Comparison of ENCODE assay signal across 31 mouse cellular contexts in the genomic region with DNA sequence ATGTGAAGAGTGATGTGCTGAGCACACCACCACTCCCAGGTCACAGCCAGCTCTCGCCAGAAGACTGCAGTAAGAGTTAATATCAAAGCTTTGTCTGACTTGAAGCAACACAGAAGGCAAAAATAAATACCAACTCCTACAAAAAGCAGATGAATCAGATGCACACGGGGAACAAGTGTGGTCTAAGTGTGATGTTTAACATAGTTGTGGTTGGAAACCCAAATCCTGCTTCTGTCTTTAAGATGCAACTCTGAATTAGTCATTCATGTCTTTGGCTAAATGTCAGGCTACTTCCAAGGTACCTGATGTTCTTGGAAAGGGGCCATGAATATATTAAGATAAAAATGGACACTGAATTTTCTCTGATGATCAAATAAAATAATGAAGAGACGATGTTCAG.
DNase-seq lines count a peak whose midpoint lies in the region; ATAC-seq and TF ChIP-seq lines count a peak whose summit lies in the region.
"Had no signal": no experiment of that assay in that cellular context is flagged by ENCODE, and none has a peak within 500 bp of the region (broad histone marks: within the 10 kb centered on the region; RNA-seq: fewer than 3 reads in every experiment).

No protein-coding gene starts in this region.

- no peak overlapping the region for H3K4me3 ChIP-seq in embryonic fibroblast, embryonic 13.5 days (ENCODE audit: insufficient read depth, low read length)
- no peak overlapping the region for H3K4me3 ChIP-seq in cerebellum, adult 2 months (replicated peaks; ENCODE audit: insufficient read depth, low read depth, low read length)
- H3K4me3 ChIP-seq: heart, embryonic 10.5 days; heart, embryonic 15.5 days; intestine, embryonic 15.5 days; layer of hippocampus, adult 2 months; limb, embryonic 10.5 days; limb, embryonic 15.5 days; lung, embryonic 15.5 days; megakaryocyte, embryonic 14.5 days; midbrain, embryonic 12.5 days; neural tube, embryonic 13.5 days had no signal

- TF ChIP-seq POLR2A in embryonic fibroblast, embryonic 13.5 days (IDR thresholded peaks at IDR 0.05; ENCODE audit: low read depth, low read length) = no peak
- TF ChIP-seq POLR2A in cerebellum, adult 2 months (IDR thresholded peaks at IDR 0.05; ENCODE audit: borderline replicate concordance, insufficient read depth, low read length) = no peak

- H3K27ac ChIP-seq in embryonic fibroblast, embryonic 13.5 days (ENCODE audit: insufficient read depth, low read length) = peak overlapping the region; percentile 80
- H3K27ac ChIP-seq in cerebellum, adult 2 months (ENCODE audit: insufficient read depth, low read length) = no peak overlapping the region
- H3K27ac ChIP-seq: heart, embryonic 10.5 days; heart, embryonic 15.5 days; intestine, embryonic 15.5 days; layer of hippocampus, adult 2 months; limb, embryonic 10.5 days; limb, embryonic 15.5 days; liver, embryonic 14.5 days; lung, embryonic 15.5 days; midbrain, embryonic 12.5 days; neural tube, embryonic 13.5 days had no signal

- H3K27me3 ChIP-seq in cerebellum, adult 2 months (ENCODE audit: control insufficient read depth, insufficient read depth, low read length) = no peaks in the 10 kb centered on the region
- H3K27me3 ChIP-seq: heart, embryonic 15.5 days; intestine, embryonic 15.5 days; limb, embryonic 15.5 days; lung, embryonic 15.5 days; megakaryocyte, embryonic 14.5 days; midbrain, embryonic 12.5 days; neural tube, embryonic 13.5 days had no signal

- peak; percentile 47; the same call in 1 of the 2 replicates for ATAC-seq in frontal cortex, adult (ENCODE audit: low TSS enrichment)
- ATAC-seq: forebrain, postnatal 0 days; hindbrain, embryonic 16.5 days; intestine, embryonic 15.5 days had no signal

- no peak for DNase-seq in frontal cortex, postnatal 10 days (ENCODE audit: low spot score in 2 of 2)
- peak; percentile 49 for DNase-seq in Muller cell, postnatal 12 days (ENCODE audit: inconsistent ontology term)
- DNase-seq in urinary bladder, postnatal 4 days (ENCODE audit: low spot score in 2 of 2) = no peak
- no peak for DNase-seq in layer of hippocampus, postnatal 10 days (ENCODE audit: low spot score in 2 of 2)
- no peak for DNase-seq in cerebellum, adult 2 months
- DNase-seq: adrenal gland, postnatal 25 days; B cell, adult 2 months; cerebellum, adult 8-10 months; cerebellum, postnatal 25 days; forebrain, postnatal 0 days; gastrocnemius, postnatal 25 days; heart, adult 11 months; kidney, adult 2 months; kidney, postnatal 36 days; lung, postnatal 36 days; right cerebral cortex, postnatal 4 days; thymus, postnatal 25 days had no signal

- 65% methylated on average over 3 of the region's 3 CpGs for WGBS in cerebellum, adult 2 months

- TF ChIP-seq CTCF in embryonic fibroblast, embryonic 13.5 days (IDR thresholded peaks at IDR 0.05; ENCODE audit: borderline replicate concordance, insufficient read depth, low read length) = no peak
- no peak for TF ChIP-seq CTCF in cerebellum, adult 2 months (IDR thresholded peaks at IDR 0.05; ENCODE audit: borderline replicate concordance, insufficient read depth, low read depth, low read length)

- H3K4me1 ChIP-seq in embryonic fibroblast, embryonic 13.5 days (ENCODE audit: control insufficient read depth, insufficient read depth, low read length) = peaks cover 2% of the 10 kb centered on the region
- H3K4me1 ChIP-seq in cerebellum, adult 2 months (ENCODE audit: control insufficient read depth, insufficient read depth, low read length) = peaks cover 9% of the 10 kb centered on the region
- H3K4me1 ChIP-seq: intestine, embryonic 15.5 days; limb, embryonic 10.5 days; limb, embryonic 15.5 days; lung, embryonic 15.5 days had no signal
